In the genomic region with DNA sequence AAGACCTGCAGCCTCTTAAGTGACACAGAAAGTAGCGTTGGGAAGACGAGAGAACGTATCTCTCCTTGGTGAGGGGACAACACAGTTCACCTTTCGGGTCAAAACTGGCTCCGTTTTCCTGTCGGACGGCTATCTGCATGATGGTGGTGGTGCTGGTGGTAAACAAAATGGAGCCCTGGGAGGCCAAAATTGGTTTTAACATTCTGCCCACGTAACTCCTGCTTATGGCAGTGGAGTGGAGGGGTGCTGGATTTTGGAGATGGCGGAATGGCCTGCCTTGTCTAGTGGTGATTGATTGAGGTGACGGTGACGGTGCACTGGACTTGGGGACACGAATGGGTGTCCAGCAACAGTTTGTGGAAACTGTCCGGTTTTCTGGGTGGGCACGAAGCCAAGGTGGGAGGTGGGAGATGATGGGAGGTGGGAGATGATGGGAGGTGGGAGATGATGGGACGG, we compare ENCODE assay signal across 9 mouse cellular contexts. TPM values are rescaled to one million over a fixed set of nuclear protein-coding genes. Genes with fewer than 3 reads are reported as not detected.
DNase-seq lines count a peak whose midpoint lies in the region; ATAC-seq and TF ChIP-seq lines count a peak whose summit lies in the region.
"Had no signal": no experiment of that assay in that cellular context is flagged by ENCODE, and none has a peak within 500 bp of the region (broad histone marks: within the 10 kb centered on the region; RNA-seq: fewer than 3 reads in every experiment).

No protein-coding gene starts in this region.

- H3K27ac ChIP-seq in gastrocnemius, adult 2 months: no peak overlapping the region
- H3K27ac ChIP-seq in embryonic facial prominence, embryonic 11.5 days (replicated peaks; ENCODE audit: low read depth, low read length): peak overlapping the region; percentile 52; the same call in 1 of the 2 replicates
- peak overlapping the region; percentile 52; the same call in 1 of the 2 replicates for H3K27ac ChIP-seq in hindbrain, embryonic 12.5 days
- H3K27ac ChIP-seq in liver, embryonic 14.5 days: no peak overlapping the region

- no peak for TF ChIP-seq CTCF in gastrocnemius, adult 2 months (IDR thresholded peaks at IDR 0.05)
- TF ChIP-seq CTCF in E14TG2a.4 (conservative IDR thresholded peaks at IDR 0.05; ENCODE audit: low read length): no peak
- TF ChIP-seq CTCF in liver, embryonic 14.5 days (IDR thresholded peaks at IDR 0.05; ENCODE audit: low read depth): no peak

- no peak for DNase-seq in gastrocnemius, adult 2 months
- DNase-seq in gastrocnemius, adult 8-10 months (ENCODE audit: low spot score in 2 of 2): no peak
- peak; percentile 42 for DNase-seq in embryonic facial prominence, embryonic 11.5 days (ENCODE audit: low spot score)
- DNase-seq in liver, embryonic 14.5 days (ENCODE audit: low read depth in 3 of 3, low spot score in 3 of 3): no peak
- peak; percentile 14 for DNase-seq in right cerebral cortex, postnatal 25 days
- DNase-seq in thymus, postnatal 4 days: no peak

- H3K4me3 ChIP-seq in gastrocnemius, adult 2 months: peak overlapping the region; percentile 84
- H3K4me3 ChIP-seq in E14TG2a.4 (replicated peaks; ENCODE audit: low read length): peak overlapping the region; percentile 76
- H3K4me3 ChIP-seq in embryonic facial prominence, embryonic 11.5 days (ENCODE audit: low read depth, low read length): peak overlapping the region; percentile 49
- H3K4me3 ChIP-seq in hindbrain, embryonic 12.5 days: peak overlapping the region; percentile 53
- peak overlapping the region; percentile 20 to 45 for H3K4me3 ChIP-seq in liver, embryonic 14.5 days (ENCODE audit: insufficient read depth in 1 of 2, low read depth in 2 of 2, low read length in 2 of 2)

- WGBS in embryonic facial prominence, embryonic 11.5 days: 45% methylated on average over 15 of the region's 15 CpGs
- 42% methylated on average over 15 of the region's 15 CpGs for WGBS in hindbrain, embryonic 12.5 days
- WGBS in liver, embryonic 14.5 days (ENCODE audit: insufficient replicate concordance): 40% methylated on average over 15 of the region's 15 CpGs

- TF ChIP-seq EP300 in liver, embryonic 14.5 days (IDR thresholded peaks at IDR 0.05; ENCODE audit: low read depth): no peak

- peak overlapping the region; percentile 44 for H3K4me2 ChIP-seq in embryonic facial prominence, embryonic 11.5 days (ENCODE audit: low read depth, low read length)
- peak overlapping the region; percentile 53 for H3K4me2 ChIP-seq in hindbrain, embryonic 12.5 days (replicated peaks)
- H3K4me2 ChIP-seq in liver, embryonic 14.5 days (ENCODE audit: low read depth): peak overlapping the region; percentile 52

- H3K27me3 ChIP-seq in E14TG2a.4 (ENCODE audit: insufficient read depth, low read length): peaks cover 22% of the 10 kb centered on the region
- H3K27me3 ChIP-seq in embryonic facial prominence, embryonic 11.5 days (ENCODE audit: control insufficient read depth, insufficient read depth, low read length): no peaks in the 10 kb centered on the region
- H3K27me3 ChIP-seq in hindbrain, embryonic 12.5 days: no peaks in the 10 kb centered on the region
- H3K27me3 ChIP-seq in liver, embryonic 14.5 days (ENCODE audit: control insufficient read depth, insufficient read depth, low read length): peaks cover 17% of the 10 kb centered on the region

- H3K9ac ChIP-seq in embryonic facial prominence, embryonic 11.5 days (replicated peaks; ENCODE audit: low read length): peak overlapping the region; percentile 57
- H3K9ac ChIP-seq in hindbrain, embryonic 12.5 days: peak overlapping the region; percentile 10; the same call in 1 of the 2 replicates
- H3K9ac ChIP-seq in liver, embryonic 14.5 days (replicated peaks): no peak overlapping the region

- no peaks in the 10 kb centered on the region; the same call in 1 of the 2 replicates for H3K36me3 ChIP-seq in E14TG2a.4 (ENCODE audit: insufficient read depth, low read length)
- no peaks in the 10 kb centered on the region for H3K36me3 ChIP-seq in embryonic facial prominence, embryonic 11.5 days (replicated peaks; ENCODE audit: control insufficient read depth, insufficient read depth, low read depth, low read length)
- no peaks in the 10 kb centered on the region for H3K36me3 ChIP-seq in hindbrain, embryonic 12.5 days
- no peaks in the 10 kb centered on the region for H3K36me3 ChIP-seq in liver, embryonic 14.5 days (replicated peaks; ENCODE audit: control insufficient read depth, insufficient read depth, low read depth)

- intact Hi-C loops in gastrocnemius, adult 2 months (cut with DNase I): loop anchor here (5.0 to 10.0 kb wide), 2 partner anchors 41 to 194 kb away; no protein-coding TSS in a partner anchor

- H3K4me1 ChIP-seq in E14TG2a.4 (replicated peaks; ENCODE audit: low read depth, low read length): peaks cover 8% of the 10 kb centered on the region
- H3K4me1 ChIP-seq in embryonic facial prominence, embryonic 11.5 days (ENCODE audit: control insufficient read depth, insufficient read depth, low read length): no peaks in the 10 kb centered on the region
- no peaks in the 10 kb centered on the region for H3K4me1 ChIP-seq in hindbrain, embryonic 12.5 days
- 0 out of 4 replicates have a peak, but pooled peaks cover 0 to 2% of the 10 kb centered on the region in 2 experiments for H3K4me1 ChIP-seq in liver, embryonic 14.5 days (replicated peaks; ENCODE audit: control insufficient read depth in 2 of 2, insufficient read depth in 2 of 2, low read length in 1 of 2)

- peaks cover 35% of the 10 kb centered on the region for H3K9me3 ChIP-seq in E14TG2a.4 (ENCODE audit: low read length)
- H3K9me3 ChIP-seq in embryonic facial prominence, embryonic 11.5 days (replicated peaks; ENCODE audit: control insufficient read depth, low read length): peaks cover 6% of the 10 kb centered on the region
- peaks cover 28% of the 10 kb centered on the region for H3K9me3 ChIP-seq in hindbrain, embryonic 12.5 days (replicated peaks)
- H3K9me3 ChIP-seq in liver, embryonic 14.5 days (ENCODE audit: control insufficient read depth, low read length): no peaks in the 10 kb centered on the region

- peak; percentile 20; the same call in 1 of the 2 replicates for ATAC-seq in embryonic facial prominence, embryonic 11.5 days (replicated peaks; ENCODE audit: insufficient number of reproducible peaks, low FRiP score, low TSS enrichment, low read depth)
- ATAC-seq in hindbrain, embryonic 12.5 days (ENCODE audit: low FRiP score): peak; percentile 59
- ATAC-seq in liver, embryonic 14.5 days (ENCODE audit: insufficient read depth): peak; percentile 11; the same call in 1 of the 2 replicates

RNA-seq across cellular contexts. Expression of a gene that starts 1.4 kb away (rescaled TPM):
- total RNA-seq in gastrocnemius, adult 2 months (2021): 1 to 10 TPM; 1.1 to 1.5 TPM
- 1 to 10 TPM in 2 of 4 experiments, under 1 TPM in 2; 0.94 to 1.2 (median 1.0) TPM for total RNA-seq in gastrocnemius, adult 8-10 months (2022)
- polyA plus RNA-seq in embryonic facial prominence, embryonic 11.5 days (2014; fragmentation: Nextera tagmentation; extraction: Ambion mirVana): 25.2 and 25.3 TPM in 2 replicates
- polyA plus RNA-seq in hindbrain, embryonic 12.5 days (2016; fragmentation: Nextera tagmentation; extraction: Ambion mirVana): 8.5 and 12.5 TPM in 2 replicates
- 12.9 and 13.0 TPM in 2 replicates for polyA plus RNA-seq in liver, embryonic 14.5 days (2012; rRNA removed)
- 3.0 and 3.1 TPM in 2 replicates for polyA plus RNA-seq in liver, embryonic 14.5 days (2014; fragmentation: Nextera tagmentation; extraction: Ambion mirVana)
- total RNA-seq: MEL had no signal

RNA-seq across cellular contexts. Expression of a gene that starts 1.5 kb away (rescaled TPM):
- 10 to 100 TPM in 1 of 2 experiments, 1 to 10 TPM in 1; 9.3 to 10.9 TPM for total RNA-seq in gastrocnemius, adult 2 months (2021)
- total RNA-seq in gastrocnemius, adult 8-10 months (2022): 1 to 10 TPM; 5.1 to 8.5 (median 6.9) TPM
- polyA plus RNA-seq in embryonic facial prominence, embryonic 11.5 days (2014; fragmentation: Nextera tagmentation; extraction: Ambion mirVana): 51.1 and 58.8 TPM in 2 replicates
- polyA plus RNA-seq in hindbrain, embryonic 12.5 days (2016; fragmentation: Nextera tagmentation; extraction: Ambion mirVana): 69.2 and 71.7 TPM in 2 replicates
- 8.2 and 8.9 TPM in 2 replicates for polyA plus RNA-seq in liver, embryonic 14.5 days (2012; rRNA removed)
- polyA plus RNA-seq in liver, embryonic 14.5 days (2014; fragmentation: Nextera tagmentation; extraction: Ambion mirVana): 13.9 and 14.2 TPM in 2 replicates
- total RNA-seq: MEL had no signal

Comparison
In these comparisons a context has a peak if more than half of its experiments do, and no peak if none do; other contexts are left out.
1. DNase-seq: peak in embryonic facial prominence, embryonic 11.5 days (single experiment) and right cerebral cortex, postnatal 25 days (single experiment); none in gastrocnemius, adult 2 months (single experiment), gastrocnemius, adult 8-10 months (0 of 2), liver, embryonic 14.5 days (0 of 3) and thymus, postnatal 4 days (single experiment).
2. H3K27ac ChIP-seq: peak in embryonic facial prominence, embryonic 11.5 days (single experiment) and hindbrain, embryonic 12.5 days (single experiment); none in gastrocnemius, adult 2 months (single experiment) and liver, embryonic 14.5 days (single experiment).
3. H3K4me3 ChIP-seq: peak in every context shown above with its lines; median percentile 84 in gastrocnemius, adult 2 months; 76 in E14TG2a.4; 53 in hindbrain, embryonic 12.5 days; 49 in embryonic facial prominence, embryonic 11.5 days; 32 in liver, embryonic 14.5 days.
4. Peak in every context shown above with its lines, with median percentiles within 50 percentile points of each other: ATAC-seq and H3K4me2 ChIP-seq.